Mouse (Mus musculus): Measurements from ENCODE around the gene Chrnb4. TPM values are rescaled to one million over a fixed set of nuclear protein-coding genes. Genes with fewer than 3 reads are reported as not detected.

The Chrnb4 gene
- polyA plus RNA-seq, 1 experiment, result 0.03 TPM

- DNase-seq (ENCODE audit: low read depth), result no peak
Observed at GRCm38 (mm10) chr9:55023902-55024583, 24.5 kb downstream of the Chrnb4 start.

GRCm38 (mm10) chr9:55023326-55023725 is 25.3 kb downstream of the Chrnb4 start:
- DNase-seq (ENCODE audit: low read depth), result no peak

DNA sequence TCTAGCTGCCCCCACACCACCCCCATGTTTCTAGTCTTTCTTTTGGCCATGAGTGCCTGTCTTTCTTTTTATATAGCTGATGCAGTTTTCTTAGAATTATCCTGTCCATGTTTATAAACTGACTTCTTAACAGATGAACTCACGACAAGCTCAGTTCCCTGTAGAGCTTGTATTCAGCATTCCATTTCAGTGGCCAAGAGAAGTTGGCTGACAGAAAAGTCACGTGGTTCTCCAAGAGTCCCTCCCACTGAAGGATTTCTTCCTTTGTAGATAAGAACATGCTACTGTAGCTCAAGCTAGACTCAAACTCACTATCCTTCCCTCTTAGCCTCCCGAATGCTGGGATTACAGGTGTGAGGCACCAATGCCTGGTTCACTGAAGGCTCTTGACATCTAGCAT is 31.7 kb downstream of the Chrnb4 start:
- DNase-seq (ENCODE audit: low read depth), result no peak

GRCm38 (mm10) chr9:55010588-55011350 is 37.8 kb downstream of the Chrnb4 start:
- no peak for DNase-seq (ENCODE audit: low read depth)

DNA sequence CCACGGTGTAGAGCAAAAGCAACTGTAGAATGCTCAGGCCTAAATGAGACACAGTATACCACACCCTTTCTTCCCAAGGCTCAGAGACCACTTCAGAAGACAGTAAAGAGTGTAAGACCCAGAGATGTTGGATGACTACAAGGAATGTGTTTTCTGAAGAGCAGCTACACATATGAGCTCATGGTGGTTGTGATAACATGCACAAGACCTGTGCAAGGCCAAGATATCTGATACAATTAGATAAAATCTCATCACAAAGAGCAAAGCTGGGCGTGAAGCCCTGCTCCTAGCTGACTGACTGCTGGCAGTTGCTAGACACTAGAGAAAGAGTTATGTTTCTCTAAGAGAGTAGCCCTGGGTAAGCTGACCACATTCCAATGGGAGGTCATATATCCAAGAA is 38.9 kb downstream of the Chrnb4 start:
- no peak for DNase-seq (ENCODE audit: low read depth)

DNA sequence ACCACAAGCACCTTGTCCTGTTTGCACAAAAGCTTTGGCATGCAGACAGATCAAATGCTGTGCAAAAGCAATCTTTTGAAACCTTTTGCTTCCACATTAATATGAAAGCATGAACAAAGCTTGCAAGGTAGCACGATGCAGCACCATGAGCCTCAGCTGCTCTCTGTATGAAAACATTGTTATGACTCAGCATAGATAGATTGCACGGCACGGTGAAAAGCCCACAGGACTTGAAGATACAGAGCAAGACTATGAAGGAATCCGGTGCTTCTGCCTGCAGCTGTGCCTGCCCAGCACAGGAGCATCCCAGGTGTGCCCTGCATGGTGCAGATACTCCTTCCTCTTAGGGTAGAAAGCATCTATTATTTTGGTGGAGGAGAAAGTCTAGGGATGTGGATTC is 45.0 kb downstream of the Chrnb4 start:
- no peak for DNase-seq (ENCODE audit: low read depth)

- DNase-seq (ENCODE audit: low read depth), result no peak
Observed at GRCm38 (mm10) chr9:54995645-54996044, 52.9 kb downstream of the Chrnb4 start.

DNA sequence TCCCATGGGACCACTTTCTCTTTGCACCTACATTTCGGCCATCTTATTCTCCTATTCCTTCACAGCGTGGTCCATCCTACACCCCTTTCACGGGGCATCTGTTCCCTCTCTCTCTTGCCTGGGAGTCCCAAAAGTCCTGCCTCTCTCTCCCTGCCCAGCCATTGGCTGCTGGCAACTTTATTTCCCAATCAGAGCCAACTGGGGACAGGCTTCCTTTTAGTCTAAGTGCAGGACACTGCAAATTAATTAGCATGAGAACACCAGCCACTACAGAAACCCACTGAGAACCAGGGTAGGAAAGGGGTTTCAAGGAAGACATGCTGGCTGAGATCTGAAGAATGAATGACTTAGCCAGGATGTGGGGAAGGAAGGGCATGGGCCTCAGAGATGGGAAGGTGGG is 54.2 kb downstream of the Chrnb4 start:
- DNase-seq (ENCODE audit: low read depth), result no peak

- no peak for DNase-seq (ENCODE audit: low read depth)
Observed at GRCm38 (mm10) chr9:54990362-54990761, 58.2 kb downstream of the Chrnb4 start.

DNA sequence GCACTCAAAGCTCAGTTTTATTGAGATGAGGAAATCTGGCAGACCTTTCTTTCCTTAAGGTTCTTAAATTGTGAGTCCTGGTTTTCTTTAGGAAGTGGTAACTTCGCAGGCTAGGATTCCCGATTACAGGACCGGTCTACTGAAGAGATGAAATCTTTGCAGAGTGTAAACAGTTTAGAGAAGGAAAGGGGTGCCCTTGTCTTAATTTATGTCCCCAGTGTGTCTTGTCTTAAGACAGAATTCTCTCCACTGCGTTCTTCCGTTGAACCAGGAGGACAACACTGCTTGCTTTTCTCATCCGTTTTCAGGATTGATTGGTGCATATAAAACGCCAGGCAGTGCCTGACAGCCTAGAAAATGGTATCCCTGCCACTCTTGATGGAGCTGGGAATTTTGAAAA is 66.2 kb downstream of the Chrnb4 start:
- DNase-seq (ENCODE audit: low read depth), result no peak

- DNase-seq (ENCODE audit: low read depth), result no peak
Observed at GRCm38 (mm10) chr9:54981291-54982191, 67.0 kb downstream of the Chrnb4 start.

DNA sequence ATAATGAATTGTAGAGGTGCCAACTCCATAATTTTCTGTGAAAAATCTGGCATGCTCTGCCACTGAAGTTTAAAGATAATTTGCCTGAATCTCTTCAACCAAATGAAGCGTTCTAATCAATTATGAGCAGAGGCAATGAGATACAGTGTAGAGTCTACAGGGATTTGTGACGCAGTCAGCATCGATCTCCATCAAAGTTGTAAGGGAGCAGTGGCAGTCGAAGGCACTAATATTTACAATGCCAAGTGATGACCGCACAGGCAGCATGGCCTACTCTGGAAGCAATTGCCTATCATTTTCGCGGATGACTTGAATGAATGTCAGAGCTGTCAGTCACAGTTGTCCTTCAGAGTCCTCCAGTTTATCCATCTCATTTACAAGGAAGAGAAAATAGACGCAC is 67.9 kb downstream of the Chrnb4 start, which contains the start of gene Chrna5:
Gene Chrna5 (plus strand): TSS at position 207 of the 400 bp plus-strand sequence.
- no peak for DNase-seq (ENCODE audit: low read depth)

Other genes with a start within 250 kb of the Chrnb4 start
- 9.6 and 12.7 TPM in 2 replicates for gene Ireb2, start 185.0 kb downstream of the Chrnb4 start, polyA plus RNA-seq (2012; rRNA removed)
- 1.3 and 2.1 TPM in 2 replicates for gene Hykk, start 131.5 kb downstream of the Chrnb4 start, polyA plus RNA-seq (2012; rRNA removed)
- gene Psma4, start 98.0 kb downstream of the Chrnb4 start, polyA plus RNA-seq (2012; rRNA removed), result 67.1 and 81.7 TPM in 2 replicates
- 0.41 TPM in 1 of 2 replicates, not detected in the other for gene AY074887, start 97.8 kb downstream of the Chrnb4 start, polyA plus RNA-seq (2012; rRNA removed)
- gene Chrna5, start 67.9 kb downstream of the Chrnb4 start, polyA plus RNA-seq (2012; rRNA removed), result 0.10 and 0.14 TPM in 2 replicates
- gene Chrna3, start 22.2 kb downstream of the Chrnb4 start, polyA plus RNA-seq (2012; rRNA removed), result not detected in 2 replicates
- 10.4 and 15.4 TPM in 2 replicates for gene Ube2q2, start 100.1 kb upstream of the Chrnb4 start, polyA plus RNA-seq (2012; rRNA removed)
- gene Fbxo22, start 160.1 kb upstream of the Chrnb4 start, polyA plus RNA-seq (2012; rRNA removed), result 17.4 and 20.2 TPM in 2 replicates